Mouse (Mus musculus): ENCODE results near the gene 2810021J22Rik.
"Not testable (repeated sequence)": the region's sequence is repeated elsewhere in the genome, so short reads cannot be mapped to it uniquely, and the experiment has no call there.

The 2810021J22Rik gene

DNA sequence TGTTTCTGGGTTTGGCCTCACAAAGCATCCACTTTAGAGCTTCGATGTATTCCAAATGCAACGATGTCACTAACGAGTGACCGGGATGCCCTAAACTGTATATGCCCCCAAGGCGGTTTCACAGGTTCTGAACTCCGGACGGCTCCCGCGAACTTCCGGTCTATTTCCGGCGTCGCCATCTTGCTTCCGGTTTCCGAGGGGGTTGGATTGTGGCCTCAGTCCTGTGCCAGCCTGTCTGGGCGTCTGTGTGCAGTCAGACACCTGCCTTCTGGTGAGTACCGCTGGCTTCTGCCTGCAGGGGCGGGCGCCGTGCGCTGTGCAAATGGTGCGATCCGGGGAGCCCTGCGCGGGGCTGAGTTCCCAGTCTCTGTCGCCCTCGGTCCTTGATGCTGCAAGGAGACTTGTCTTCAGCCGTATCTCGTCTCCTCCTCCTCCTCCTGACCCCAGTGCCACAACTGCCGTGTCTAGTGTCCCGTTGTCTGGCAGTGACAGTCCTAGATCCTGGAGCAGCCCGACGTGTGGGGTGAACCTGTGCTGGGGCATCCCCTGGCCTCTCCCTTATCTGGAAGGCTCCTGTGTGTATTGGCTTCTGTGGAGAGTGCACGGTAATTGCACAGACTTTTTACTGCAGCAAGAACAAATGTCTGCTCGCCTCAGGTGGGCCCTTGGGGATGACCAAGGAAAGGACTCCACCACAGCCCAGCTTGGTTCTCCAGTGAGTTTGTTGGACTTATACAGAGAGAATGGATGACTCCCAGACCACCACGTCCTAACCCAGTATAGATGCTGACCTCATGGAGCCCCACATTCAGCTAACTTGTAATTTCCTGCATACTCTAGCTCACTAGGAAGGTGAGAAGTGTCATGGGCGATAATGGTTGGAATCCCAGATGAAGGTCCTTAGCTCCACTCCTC lies at the start of gene 2810021J22Rik:
Gene 2810021J22Rik (plus strand): TSS at position 178 of the 915 bp plus-strand sequence.
- DNase-seq (ENCODE audit: low read depth, low spot score): peak; percentile 86

DNA sequence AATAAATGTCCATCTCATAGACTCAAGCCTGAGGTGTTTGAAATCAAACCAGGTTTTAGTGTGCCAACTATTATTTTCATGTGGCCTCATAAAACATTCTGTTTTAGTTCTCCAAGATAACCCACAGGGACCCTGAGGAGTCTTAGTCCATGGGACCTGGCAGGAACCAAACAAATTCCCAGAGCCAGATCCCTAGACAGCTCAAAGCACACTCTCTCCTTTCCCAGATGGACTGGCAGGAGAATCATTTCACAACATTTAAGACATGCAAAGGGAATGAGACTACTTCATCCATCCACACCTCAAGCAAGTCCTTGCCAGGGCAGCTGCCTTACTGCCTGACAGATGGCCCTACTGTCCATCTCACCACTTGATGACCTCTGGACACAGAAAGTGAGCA lies 38.1 kb upstream of the 2810021J22Rik start, which contains the start of gene Olfr312:
Gene Olfr312 (plus strand): TSS at position 301 of the 400 bp plus-strand sequence.
- not testable (repeated sequence) for DNase-seq (ENCODE audit: low read depth, low spot score)

DNA sequence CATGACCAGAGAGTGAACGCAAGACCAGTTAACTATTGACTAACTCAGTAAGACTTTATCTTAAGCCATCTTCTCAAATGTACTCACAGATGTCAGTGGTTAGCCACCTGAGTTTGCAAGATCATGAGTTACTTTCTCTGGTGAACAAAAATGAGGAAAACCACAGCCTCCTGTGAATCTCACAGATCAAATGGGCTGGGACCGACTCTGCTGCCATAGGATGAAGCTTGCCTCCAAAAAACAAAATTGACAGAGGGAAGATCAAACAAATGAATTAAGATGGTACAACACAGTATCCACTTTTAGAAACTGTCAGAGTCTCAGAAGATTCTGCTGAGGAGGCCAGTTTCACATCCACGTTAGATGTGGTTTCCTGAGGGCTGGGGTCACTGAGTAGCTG lies 37.3 kb upstream of the 2810021J22Rik start:
- no peak for DNase-seq (ENCODE audit: low read depth, low spot score)

DNA sequence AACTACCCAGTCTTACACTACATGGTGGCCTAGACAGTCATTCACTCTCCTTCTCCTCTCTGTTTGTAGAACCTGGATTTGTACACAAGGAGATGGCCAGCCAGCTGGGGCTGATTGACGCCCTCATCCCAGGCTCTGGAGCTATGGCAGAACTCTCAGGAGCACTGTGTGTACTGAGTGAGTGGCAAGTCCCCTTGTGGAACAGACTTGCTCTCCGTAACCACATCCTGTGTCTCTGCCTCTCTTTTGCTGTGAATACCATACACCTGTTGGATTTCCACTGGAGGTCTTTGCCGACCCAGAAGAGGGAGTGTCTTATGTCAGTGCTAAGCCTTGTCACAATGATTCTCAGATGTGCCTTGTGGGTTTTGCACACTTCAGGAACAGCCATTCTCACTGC lies 34.5 kb upstream of the 2810021J22Rik start:
- not testable (repeated sequence) for DNase-seq (ENCODE audit: low read depth, low spot score)

DNA sequence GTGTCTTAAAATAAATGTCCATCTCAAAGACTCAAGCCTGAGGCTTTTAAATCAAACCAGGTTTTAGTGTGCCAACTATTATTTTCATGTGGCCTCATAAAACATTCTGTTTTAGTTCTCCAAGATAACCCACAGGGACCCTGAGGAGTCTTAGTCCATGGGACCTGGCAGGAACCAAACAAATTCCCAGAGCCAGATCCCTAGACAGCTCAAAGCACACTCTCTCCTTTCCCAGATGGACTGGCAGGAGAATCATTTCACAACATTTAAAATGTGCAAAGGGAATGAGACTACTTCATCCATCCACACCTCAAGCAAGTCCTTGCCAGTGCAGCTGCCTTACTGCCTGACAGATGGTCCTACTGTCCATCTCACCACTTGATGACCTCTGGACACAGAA lies 28.1 kb upstream of the 2810021J22Rik start, which contains the start of gene Olfr311:
Gene Olfr311 (plus strand): TSS at position 301 of the 400 bp plus-strand sequence.
- DNase-seq (ENCODE audit: low read depth, low spot score): not testable (repeated sequence)

DNA sequence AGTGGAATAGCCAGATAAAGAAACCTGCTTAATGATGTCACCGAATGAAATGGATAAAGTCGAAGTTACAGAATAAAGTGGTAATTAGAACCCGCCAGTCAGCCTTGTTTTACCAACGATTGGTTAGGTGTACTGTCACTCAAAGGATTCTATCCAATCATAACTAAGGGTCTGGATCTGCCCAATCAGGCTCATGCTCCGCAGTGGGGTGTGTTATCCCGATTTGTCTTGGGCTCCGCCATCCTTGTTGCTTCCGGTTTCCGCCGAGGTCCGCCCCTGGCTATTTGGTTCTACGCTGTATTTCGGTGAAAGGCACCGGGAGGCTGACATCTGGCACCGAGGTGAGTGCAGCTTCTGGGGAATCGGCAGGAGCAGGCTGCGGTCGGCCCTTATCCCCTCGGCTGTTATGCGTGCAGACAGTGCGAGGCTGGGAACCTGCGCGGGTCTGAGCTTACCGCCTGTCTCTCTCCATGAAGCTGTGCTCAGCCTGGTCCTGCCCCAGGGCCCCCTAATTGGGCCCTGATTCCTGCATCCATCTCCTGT lies 20.0 kb upstream of the 2810021J22Rik start, which contains the start of gene Gm12258:
Gene Gm12258 (plus strand): TSS at position 240 of the 543 bp plus-strand sequence.
- peak; percentile 99 for DNase-seq (ENCODE audit: low read depth, low spot score)

DNA sequence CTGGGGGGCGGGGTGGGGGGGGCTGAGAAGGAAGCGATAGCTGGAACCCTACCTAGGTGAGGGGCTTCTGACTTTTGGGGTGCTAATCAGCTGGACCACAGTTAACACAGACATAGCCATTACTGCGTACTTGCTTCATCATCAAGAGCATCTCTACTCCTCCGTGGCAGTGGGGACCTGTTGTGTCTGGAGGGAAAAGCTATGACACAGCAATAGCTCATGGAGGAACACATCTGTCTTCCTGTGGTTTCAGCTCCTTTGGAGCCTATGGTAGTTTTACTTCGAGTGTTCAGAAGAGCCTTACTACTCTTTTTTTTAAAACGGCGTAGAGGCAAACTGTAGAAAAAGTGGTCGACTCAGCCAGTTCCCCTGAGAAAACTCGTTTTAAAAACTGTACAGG lies 19.4 kb upstream of the 2810021J22Rik start:
- no peak for DNase-seq (ENCODE audit: low read depth, low spot score)

DNA sequence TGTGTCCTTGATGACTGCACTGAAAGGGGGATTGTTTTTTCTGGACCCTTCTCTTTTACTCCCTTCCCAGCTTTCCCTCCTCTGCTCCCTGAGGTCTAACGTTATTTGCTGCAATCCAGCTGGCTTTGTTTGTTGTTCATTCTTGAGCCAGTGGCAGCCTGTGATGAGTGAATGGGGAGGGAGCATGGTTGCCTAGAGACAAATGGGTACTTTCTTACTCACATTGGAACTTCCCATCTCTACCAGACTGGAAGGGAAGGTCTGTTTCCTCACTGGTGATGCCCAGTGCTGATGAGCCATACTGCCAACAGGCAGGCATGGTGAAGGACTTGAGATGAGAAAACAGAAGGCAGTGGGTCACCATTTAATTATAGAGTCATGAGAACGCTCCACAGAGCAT lies 17.3 kb upstream of the 2810021J22Rik start:
- DNase-seq (ENCODE audit: low read depth, low spot score): peak; percentile 51

DNA sequence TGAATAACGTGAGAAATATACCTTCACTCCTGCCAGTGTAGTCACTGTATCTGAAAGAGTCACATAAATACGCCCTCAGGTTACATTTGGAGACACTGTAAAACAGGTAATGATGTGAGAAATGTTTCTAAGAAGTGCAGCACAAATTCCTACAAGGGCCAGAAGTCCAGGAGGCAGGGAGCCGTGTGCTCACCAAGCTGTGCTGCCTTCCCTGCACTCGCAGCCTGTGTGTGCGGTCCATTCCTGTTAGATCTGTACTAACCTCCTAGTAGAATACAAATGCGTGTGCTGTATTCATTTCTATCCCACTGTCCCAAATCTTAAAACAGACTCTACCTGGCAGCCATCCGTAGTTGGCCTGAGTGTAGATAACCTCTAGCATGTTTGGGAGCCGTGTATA lies 6.3 kb upstream of the 2810021J22Rik start:
- no peak for DNase-seq (ENCODE audit: low read depth, low spot score)

DNA sequence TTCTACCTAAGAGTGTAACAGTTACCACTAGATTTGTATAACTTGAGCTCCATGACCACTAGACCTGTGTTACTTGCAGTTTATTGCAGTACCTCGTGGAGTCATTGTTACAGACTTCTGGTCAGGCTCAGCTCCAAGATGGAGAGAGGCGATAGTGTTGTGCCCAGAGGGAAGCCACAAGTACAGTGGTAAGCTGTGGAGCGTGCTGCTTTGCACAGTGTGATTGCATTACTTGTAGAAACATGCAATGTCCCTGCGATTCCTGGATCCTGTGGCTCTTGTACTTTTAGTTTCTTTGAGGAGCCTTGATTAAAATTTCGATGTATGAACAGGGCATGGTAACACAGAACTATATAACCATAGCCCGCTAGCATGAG lies 926 bp downstream of the 2810021J22Rik start:
- no peak for DNase-seq (ENCODE audit: low read depth, low spot score)

DNA sequence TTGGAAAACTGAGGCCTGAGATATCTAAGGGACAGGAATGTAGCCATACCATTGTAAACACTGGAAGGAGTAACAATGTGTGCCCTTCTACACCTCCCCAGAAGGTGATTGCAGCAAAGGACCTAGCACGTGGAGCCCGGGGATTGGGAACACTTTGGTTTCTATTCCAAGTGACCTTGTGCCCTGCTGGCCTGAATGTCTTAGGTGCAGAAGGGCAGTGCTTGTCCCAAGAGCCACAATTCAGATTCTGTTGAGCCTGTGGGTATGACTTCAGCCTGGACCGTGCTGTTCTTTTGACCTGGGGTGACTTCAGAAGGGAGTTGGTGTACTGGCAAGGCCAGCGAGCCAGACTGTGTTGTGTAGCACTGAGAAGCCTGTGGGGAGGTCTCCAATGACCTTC lies 3.9 kb downstream of the 2810021J22Rik start:
- no peak for DNase-seq (ENCODE audit: low read depth, low spot score)

DNA sequence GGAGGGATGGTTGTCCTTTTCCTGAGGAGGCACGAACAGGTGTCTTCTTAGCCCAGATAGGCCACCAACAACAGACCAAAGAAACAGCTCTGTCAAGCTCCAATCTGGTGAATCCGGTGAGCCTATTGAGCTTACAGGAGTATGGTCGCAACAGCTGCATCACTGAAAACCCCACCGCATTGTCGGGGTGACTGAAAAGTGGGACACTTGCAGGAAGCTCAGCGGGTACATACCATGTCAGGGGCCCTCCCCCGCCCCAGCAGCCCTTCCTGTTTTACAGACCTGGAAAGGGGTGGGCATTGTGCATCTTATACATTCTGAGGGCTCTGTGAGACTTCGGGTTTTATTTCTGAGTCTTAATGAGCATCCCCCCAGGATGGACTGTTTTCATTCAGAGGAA lies 16.7 kb downstream of the 2810021J22Rik start:
- no peak for DNase-seq (ENCODE audit: low read depth, low spot score)

DNA sequence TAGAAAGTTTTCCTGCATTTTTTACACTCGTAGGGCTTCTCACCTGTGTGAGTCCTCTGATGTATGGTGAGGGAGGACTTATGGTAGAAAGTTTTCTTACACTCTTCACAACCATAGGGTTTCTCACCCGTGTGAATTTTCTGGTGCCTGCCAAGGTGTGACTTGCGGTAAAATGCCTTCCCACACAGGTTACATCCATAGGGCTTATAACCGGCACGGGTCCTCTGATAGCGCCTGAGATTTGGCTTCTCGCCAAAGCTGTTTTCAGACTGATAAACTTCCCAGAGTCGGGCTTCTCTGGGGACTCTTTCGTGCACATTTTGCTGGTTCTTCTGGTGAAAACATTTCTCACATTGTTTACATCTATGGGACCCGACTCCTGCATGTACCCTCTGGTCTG lies 23.5 kb downstream of the 2810021J22Rik start:
- DNase-seq (ENCODE audit: low read depth, low spot score): no peak

DNA sequence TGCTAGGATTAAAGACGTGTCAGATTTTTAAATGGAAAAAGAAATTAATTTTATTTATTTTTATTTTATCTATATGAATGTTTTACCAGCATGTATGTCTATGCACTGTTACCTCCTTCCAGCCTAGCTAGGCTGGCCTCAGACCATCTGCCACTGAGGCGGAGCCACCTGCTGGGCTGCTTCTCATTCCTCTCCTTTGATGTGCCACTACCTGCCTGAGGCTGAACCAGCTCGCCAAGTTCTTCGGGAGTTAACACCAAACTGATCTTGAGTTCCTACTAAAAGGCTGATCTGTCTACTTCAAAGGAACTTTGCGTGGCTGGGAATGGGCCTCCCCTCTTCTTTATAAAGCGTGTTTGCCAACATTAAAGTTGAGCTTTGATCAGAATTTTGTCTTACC lies 27.4 kb downstream of the 2810021J22Rik start:
- DNase-seq (ENCODE audit: low read depth, low spot score): no peak

DNA sequence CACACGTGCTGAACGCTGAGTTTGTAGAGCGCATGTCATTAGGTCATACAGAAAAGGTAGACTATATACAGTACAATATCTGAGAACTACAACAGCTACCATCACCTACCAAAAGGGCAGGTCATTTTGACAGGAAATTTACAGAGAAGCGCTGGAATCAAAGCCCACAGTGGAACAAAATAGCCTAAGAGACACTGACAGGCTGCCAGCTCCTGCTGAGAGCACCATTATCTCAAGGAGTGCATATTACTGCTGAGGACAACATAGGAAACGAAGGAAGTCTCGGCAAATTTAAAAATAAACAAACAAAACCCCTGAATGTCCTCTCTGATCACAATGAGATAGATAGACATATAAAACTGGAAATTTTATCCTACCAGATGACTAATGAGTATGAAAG lies 30.5 kb downstream of the 2810021J22Rik start:
- DNase-seq (ENCODE audit: low read depth, low spot score): no peak

DNA sequence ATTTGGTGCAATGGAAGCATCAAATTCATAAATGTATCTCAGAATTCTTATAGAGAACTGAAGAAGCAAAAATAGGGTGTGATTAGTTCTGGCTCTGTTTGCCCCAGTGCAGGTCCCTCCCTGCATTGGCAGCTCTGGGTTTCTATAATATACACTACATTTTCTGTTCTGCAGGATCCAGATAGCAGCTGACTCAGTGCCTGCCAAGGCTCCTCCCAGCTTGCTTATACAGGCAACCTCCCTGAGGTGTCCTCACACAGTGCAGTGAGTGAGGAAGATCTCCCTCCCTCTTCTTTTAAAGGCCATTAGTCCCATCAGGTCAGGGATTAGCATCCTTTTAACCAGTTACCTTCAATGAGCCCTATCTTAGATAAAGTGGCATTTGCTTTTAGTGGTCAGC lies 34.1 kb downstream of the 2810021J22Rik start:
- DNase-seq (ENCODE audit: low read depth, low spot score): no peak

DNA sequence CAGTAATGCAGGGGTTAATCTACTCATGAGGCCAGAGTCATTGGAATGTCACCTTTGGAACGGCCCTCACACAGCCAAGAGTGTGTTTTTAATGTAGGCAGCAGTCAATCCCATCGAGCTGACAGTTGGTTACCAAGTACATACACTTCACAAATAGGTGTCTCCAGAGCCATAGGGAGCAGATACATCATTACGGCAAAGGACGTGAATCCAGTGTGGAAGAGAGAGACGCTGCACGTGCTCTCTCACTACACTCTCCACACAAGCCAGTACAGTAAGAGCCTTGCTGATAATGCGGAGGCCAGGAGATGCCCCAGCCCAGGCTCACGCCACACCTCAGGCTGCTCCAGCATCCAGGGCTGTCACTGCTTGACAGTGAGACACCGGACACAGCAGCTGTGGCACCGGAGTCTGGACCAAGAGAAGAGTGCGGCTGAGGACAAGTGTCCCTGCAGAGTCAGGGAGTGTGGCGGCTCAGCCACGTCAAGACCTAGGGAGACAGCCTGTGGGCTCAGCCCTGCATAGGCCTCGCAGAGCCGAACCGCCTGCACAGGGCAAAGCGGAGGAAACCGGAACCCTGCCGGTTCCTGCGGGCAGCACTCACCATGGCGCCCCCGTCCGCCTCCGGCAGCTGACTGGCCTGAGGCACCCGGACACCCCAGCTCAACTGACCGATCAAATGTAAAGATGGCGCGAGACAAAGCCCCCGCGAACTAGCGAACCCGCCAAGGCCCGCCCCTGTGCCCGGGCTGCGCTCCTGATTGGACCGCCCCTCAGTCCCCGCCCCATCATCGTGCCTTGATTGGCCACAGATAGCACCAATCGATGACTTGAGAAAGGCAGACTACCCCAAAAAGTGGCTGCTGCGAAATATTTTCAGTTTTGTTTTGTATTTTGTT lies 36.7 kb downstream of the 2810021J22Rik start, which contains the start of gene Zfp39:
Gene Zfp39 (minus strand): TSS at position 715 of the 899 bp plus-strand sequence.
- peak; percentile 92 for DNase-seq (ENCODE audit: low read depth, low spot score)

DNA sequence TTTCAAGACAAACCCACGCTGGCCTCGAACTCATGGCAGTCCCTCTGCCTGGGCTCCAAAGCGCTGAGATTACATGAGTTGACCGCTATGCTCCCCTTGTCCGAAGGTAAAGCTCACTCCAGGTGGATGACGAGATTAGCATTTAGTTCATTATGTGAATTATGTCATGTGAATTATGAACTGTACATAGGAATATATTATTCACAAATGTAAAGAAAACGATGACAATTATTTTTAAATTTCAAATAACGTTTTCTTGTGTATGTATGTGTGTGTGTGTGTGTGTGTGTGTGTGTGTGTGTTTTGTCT lies 37.3 kb downstream of the 2810021J22Rik start:
- DNase-seq (ENCODE audit: low read depth, low spot score): no peak

DNA sequence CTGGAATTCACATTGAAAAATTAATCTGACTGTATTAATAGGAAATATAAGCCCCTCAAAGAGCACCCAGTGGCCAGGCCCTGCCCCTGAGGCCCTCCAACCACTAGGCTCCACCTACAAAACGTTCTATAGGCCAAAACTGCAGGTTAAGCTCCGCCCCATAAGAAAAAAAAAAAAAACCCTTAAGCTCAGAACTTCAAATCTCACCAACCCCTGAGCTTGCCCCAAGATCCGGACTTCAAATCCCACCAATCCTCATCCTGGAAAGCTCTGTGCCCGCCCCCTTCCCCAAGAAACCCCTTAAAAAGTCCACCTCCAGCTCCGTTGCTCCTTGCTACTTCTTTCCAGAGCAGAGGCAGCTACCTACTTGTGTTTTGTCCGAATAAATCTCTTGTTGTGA lies 37.8 kb downstream of the 2810021J22Rik start:
- peak; percentile 76 for DNase-seq (ENCODE audit: low read depth, low spot score)

DNA sequence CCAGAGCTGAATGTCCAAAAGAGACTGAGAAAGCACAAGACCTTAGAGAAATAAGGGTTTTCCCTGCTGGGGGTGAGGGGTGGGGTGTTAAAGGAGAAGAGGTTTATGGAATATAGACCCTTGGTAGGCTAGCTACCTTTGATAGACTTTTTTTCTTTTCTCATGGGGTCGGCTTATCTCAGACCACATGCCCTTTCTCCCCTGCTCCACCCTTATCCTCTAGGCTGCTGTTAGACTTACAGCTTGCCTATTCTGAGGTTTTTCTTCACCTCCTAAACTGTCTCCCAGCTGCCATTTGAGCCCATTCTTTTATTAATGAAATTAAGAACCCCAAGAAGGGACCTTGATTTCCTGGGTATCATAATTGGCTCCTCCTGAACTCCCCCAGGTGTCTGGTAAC lies 46.8 kb downstream of the 2810021J22Rik start:
- DNase-seq (ENCODE audit: low read depth, low spot score): no peak

DNA sequence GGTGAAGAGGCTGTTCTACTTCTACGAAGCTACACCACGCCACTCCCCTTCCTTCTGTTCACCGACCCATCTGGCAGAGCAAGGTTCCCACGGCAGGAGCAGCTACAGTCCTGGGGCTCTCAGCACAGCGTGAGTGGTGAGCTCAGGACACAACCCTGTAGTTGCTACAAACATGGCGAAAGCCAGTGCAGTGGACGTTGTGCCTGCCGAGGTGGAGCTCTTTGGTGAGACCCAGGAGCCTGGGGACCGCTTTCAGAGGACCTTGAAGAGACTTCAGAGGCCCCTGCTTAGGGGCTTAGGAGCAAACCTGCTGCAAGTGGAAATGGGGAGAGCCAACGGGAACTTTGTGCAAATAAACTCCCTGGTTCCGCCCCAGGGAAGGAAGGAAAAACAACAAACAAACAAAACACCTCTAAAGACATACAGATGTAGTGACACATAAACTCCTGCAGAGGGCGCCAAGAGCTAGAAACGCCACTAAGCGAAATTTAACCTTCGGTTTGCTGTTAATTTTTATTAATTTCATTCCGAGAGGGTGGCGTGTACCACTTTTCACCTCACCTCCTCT lies 47.5 kb downstream of the 2810021J22Rik start:
- peak; percentile 50 for DNase-seq (ENCODE audit: low read depth, low spot score)
